Mouse (Mus musculus): ENCODE measurements around the gene Fbxw11.

The Fbxw11 gene

GRCm38 (mm10) chr11:32623912-32624311 lies 18.6 kb upstream of the Fbxw11 start:
- DNase-seq (ENCODE audit: extremely low read depth, low read depth), result no peak

DNA sequence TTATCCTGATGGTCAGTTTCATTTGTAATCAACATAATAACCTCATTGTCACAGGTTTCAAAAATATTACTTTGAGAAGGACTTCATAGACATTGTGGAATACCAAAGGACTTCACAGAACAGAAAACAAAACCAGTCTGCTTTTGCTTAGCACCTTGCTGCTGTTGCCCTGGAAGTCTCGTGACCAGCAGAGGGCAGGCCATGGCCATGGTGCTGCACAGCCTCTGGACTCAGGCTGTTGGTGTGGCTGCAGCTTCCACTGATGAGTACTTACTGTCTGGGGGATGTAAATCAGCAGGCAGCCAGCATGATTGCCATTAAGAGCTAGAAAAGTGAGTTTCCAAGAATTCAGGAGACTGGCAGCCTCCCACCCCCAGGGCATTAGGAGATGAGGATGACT lies 16.8 kb upstream of the Fbxw11 start:
- DNase-seq (ENCODE audit: extremely low read depth, low read depth), result no peak

- DNase-seq (ENCODE audit: extremely low read depth, low read depth), result no peak
Observed at GRCm38 (mm10) chr11:32626079-32626478, 16.4 kb upstream of the Fbxw11 start.

DNA sequence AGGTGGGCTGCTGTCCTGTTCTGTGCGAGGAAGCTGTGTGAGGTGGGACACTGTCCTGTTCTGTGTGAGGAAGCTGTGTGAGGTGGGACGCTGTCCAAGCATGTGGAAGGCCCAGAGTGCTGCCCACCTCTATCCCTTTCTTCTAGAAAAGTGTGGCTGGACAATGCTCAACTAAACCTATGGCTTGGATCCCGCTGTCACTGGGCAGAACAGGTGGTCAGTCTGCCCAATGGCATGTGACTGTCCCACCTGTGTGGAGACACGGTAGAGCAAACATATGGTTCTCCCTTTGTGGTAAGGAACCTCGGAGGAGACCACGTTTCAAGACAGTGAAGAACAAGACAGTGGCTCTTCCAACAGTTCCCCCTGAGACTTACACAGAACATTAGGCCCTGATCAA lies 14.6 kb upstream of the Fbxw11 start:
- no peak for DNase-seq (ENCODE audit: extremely low read depth, low read depth)

DNA sequence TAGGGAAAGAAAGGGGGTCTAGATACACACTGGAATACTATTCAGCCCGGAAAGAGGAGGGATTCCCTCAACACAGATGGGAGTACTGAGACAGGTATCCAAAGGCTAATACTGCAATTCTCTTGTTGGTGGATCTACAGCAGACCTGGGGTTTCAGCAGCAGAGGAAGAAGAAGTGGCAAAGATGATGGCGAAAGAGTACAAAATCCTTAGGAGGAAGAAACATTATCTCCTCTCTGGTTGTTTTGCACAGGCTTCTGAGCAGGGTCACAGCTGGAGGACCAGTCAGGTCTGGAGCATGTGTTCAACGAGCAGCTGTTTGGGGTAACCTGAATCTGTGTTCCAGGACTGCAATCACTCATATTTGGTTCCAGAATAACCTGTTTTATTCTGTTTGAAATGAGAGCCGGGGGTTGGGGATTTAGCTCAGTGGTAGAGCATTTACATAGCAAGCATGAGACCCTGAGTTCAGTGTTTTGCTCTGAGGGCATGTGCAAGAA lies 12.8 kb upstream of the Fbxw11 start:
- DNase-seq (ENCODE audit: extremely low read depth, low read depth), result no peak

DNA sequence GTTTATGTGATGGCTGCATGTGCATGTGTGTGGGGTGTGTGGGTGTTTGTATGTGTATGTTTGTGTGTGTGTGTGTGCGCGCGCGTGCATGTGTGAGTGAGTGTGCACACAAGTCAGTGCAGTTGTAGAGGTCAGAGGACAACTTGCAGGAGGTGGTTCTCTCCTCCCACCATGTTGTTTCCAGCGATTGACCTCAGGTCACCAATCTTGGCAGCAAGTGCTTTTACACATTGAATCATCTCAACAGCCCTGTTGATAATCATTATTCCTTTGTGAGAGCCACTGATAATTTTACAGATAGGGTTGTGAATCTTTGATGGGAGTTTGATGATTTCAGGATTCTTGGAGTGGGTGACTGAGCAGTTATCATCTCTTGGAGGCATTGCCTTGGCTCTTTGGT lies 9.9 kb upstream of the Fbxw11 start:
- DNase-seq (ENCODE audit: extremely low read depth, low read depth), result no peak

GRCm38 (mm10) chr11:32633542-32633941 lies 9.0 kb upstream of the Fbxw11 start:
- no peak for DNase-seq (ENCODE audit: extremely low read depth, low read depth)

- no peak for DNase-seq (ENCODE audit: extremely low read depth, low read depth)
Observed at GRCm38 (mm10) chr11:32634143-32634542, 8.4 kb upstream of the Fbxw11 start.

DNA sequence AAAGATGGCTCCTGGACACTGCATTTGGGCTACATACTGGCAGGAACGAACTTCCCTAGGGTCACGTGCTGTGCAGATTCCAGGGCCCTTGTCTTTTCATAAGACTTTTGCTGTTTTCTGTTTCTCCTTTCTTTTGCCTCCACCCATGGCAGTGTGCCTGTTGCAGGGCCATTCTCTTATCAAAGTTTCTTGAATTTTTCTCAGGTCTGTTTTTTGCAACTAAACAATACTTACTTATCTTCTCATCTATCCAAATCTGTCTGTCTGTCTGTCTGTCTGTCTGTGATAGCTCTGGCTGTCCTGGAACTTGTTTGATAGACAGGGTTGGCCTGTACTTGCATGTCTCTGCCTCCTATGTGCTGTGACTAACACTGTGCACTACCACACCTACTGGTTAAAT lies 7.7 kb upstream of the Fbxw11 start:
- no peak for DNase-seq (ENCODE audit: extremely low read depth, low read depth)

GRCm38 (mm10) chr11:32636275-32636674 lies 6.2 kb upstream of the Fbxw11 start:
- DNase-seq (ENCODE audit: extremely low read depth, low read depth), result no peak

GRCm38 (mm10) chr11:32638521-32639255 lies 3.8 kb upstream of the Fbxw11 start:
- DNase-seq (ENCODE audit: extremely low read depth, low read depth), result no peak

DNA sequence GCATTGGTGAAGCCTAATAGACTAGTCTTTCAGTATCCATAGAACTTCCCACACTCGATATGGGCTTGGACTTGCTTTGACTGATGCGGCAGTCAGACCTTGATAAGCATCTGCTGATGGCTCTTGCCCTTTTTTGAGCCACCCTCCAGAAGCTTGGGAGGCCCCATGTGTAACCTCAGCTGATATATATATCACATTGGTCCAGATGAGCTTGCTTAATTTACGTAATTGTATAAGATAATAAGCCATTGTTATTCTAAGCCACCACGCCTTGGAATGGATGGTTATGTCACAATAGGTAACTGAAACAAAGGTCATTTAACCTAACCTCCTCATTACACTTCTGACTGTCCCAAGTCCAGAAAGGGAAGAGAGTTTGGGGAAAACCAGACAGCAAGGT lies 1.9 kb upstream of the Fbxw11 start:
- no peak for DNase-seq (ENCODE audit: extremely low read depth, low read depth)

DNA sequence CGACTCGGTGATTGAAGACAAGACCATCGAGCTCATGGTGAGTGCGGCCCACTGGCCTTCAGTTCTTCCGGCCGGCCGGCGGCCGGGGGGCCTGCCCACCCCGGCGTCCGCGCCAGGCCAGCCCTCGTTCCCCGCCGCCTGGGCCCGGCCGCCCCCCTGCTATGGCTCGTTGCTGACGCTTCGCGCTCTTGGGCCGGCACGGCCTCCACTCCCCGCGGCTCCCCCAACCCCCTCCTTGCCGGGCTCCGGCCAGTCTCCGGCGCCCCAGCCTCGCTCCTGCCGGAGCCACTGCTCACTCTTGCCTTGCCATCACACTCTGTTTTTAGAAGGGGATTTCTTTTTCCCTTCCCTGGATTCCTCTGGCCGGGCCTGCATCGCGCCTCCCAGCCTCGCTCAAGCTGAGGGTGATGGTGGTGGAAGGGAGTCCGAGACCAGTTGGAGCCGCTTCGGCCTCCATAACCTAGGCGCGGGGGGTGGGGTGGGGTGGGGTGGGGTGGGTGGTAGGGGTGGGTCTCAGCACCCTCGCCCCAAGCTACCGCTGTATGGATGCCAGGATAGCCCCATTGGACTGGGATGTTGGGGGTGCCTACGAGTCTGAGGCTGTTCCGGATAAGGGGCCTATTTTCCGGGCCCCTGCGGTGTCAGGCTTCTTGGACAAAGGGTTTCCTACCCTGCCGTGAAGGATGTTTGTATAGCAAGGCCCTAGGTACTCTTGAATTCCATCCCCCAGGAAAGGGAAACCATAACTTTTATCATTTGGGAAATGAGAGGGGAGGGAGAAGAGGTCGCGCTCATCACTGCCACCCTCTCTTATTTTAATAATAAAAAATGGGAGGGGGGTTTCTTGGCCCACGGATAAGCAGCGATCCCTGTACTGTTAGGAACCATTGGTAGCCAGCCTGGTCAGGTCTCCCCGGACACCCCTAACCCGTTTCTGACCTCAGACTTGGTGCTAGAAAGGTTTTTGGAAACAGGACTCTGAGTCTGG lies 669 bp downstream of the Fbxw11 start:
- DNase-seq (ENCODE audit: extremely low read depth, low read depth), result no peak

GRCm38 (mm10) chr11:32644010-32644409 lies 1.5 kb downstream of the Fbxw11 start:
- no peak for DNase-seq (ENCODE audit: extremely low read depth, low read depth)

DNA sequence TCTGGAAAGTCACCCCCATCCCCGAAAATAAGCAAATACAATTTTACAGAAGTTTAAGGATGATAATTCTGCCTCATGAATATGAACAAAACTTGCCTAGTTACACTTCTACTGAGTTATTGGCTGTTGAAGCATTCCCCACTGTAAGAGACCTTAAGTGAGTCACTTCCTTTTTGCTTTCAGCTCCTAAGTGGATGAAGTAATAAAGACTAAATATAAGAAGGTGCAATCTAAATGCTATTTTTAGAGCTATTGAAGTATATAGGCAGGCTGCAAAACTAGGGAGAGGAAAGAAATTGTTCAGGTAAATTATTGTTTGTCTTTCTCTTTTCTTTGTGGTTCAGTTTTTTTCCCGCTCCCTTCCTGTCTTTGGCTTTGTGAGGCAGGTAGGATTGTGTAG lies 4.7 kb downstream of the Fbxw11 start:
- DNase-seq (ENCODE audit: extremely low read depth, low read depth), result no peak

DNA sequence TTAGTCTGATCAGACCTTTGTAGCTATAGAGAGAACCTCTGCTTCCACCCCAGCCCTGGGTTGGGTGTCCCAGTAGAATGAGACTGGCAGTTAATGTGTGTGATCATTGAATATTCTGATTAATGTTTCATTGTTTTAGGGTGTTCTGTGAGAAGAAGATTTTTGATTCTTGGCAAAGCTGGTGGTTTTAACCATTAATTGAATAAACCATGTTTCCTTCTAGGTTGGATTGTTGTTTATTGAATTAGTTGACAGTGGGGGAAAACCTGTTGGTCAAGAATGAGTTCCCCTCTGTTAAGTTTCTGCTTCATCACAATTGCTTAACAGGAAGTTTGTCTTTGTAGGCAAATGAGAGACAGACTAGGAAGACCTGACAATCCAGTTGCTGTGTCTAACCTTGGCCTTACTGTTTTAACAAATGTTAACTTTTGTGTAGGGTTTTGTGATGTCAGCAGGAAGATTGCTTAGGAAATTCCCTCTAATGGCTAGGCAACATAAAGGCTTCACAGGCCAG lies 7.8 kb downstream of the Fbxw11 start:
- DNase-seq (ENCODE audit: extremely low read depth, low read depth), result no peak

DNA sequence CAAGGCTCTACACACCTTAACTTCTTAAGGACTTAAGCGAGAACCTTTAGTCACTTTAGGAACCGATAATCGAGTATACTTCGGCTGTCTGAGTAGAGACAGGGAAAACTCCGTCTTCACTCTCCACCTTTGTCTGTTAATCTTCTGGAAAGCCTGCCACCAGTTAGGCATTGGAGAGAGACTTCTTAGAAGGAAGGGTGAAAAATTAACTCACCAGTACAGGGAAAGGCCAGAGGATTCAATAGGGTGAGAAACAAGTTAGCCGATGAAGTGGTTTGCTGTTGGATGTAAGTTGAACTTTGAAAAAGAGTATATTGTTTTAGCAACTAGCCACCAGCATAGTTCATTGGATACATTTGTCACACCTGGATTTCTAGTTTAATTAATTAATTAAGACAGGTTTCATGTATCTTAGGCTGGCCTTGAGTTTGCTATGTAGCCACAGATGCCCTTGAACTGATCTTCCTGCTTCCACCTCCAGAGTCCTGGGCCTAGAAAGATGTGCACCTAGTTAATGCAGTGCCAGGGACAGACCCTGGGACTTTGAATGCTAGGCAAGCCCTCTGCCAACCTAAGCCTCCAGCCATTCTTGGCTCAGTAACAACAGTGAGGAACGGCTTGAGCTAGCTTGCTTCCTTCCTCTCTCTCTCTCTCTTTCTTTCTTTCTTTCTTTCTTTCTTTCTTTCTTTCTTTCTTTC lies 8.5 kb downstream of the Fbxw11 start:
- DNase-seq (ENCODE audit: extremely low read depth, low read depth), result no peak

GRCm38 (mm10) chr11:32651723-32652122 lies 9.2 kb downstream of the Fbxw11 start:
- DNase-seq (ENCODE audit: extremely low read depth, low read depth), result no peak

GRCm38 (mm10) chr11:32662082-32662656 lies 19.6 kb downstream of the Fbxw11 start:
- DNase-seq (ENCODE audit: extremely low read depth, low read depth), result no peak

DNA sequence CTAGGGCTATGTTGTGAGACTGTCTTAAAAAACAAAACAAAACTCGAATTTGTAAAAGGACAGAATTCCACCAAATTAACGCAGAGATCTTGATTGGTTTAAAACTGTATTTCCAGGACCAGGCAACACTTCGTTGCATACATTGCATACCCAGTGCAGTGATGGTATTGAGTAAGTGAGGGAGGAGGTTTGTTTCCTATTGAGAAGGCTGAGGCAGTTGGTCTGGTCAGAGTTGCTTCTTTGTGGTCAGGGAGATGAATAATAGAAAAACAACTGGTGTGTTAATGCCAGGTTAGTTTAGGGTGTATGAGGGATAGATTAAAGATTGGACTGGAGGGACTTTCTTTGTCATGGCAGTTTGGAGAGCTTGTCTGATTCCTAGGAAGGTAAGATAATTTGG lies 23.1 kb downstream of the Fbxw11 start:
- no peak for DNase-seq (ENCODE audit: extremely low read depth, low read depth)

GRCm38 (mm10) chr11:32666983-32667382 lies 24.5 kb downstream of the Fbxw11 start:
- DNase-seq (ENCODE audit: extremely low read depth, low read depth), result no peak

Measured in MEL-GATA-1-ER (cell line).